Mouse (Mus musculus): ENCODE measurements around the gene Wdfy3. TPM values are rescaled to one million over a fixed set of nuclear protein-coding genes. Genes with fewer than 3 reads are reported as not detected.

The Wdfy3 gene
- polyA plus RNA-seq, 1 experiment from 2014 or later: 9.9 TPM

- 48% methylated on average over 10 of the region's 10 CpGs for WGBS
- H3K4me1 ChIP-seq (ENCODE audit: insufficient read depth, low read depth, low read length): 0 out of 2 replicates have a peak, but pooled peaks cover 2% of the 10 kb centered on the region
- ATAC-seq (no peak), DNase-seq (ENCODE audit: low spot score) (no peak)
- H3K27ac ChIP-seq (ENCODE audit: low read length): no peak overlapping the region
- H3K27me3 ChIP-seq (replicated peaks; ENCODE audit: insufficient read depth, low read length): no peaks in the 10 kb centered on the region
- H3K4me2 ChIP-seq (replicated peaks; ENCODE audit: low read depth, low read length): no peak overlapping the region
- no peaks in the 10 kb centered on the region for H3K9me3 ChIP-seq (ENCODE audit: low read length)
- no peaks in the 10 kb centered on the region for H3K36me3 ChIP-seq (ENCODE audit: insufficient read depth, low read length)
- H3K9ac ChIP-seq (replicated peaks; ENCODE audit: low read depth): no peak overlapping the region
- TF ChIP-seq CTCF (IDR thresholded peaks at IDR 0.05) (no peak), EP300 (IDR thresholded peaks at IDR 0.05) (no peak)
- H3K4me3 ChIP-seq (ENCODE audit: low read depth, low read length): no peak overlapping the region
Measured at GRCm38 (mm10) chr5:101819216-101819615, 250.5 kb downstream of the Wdfy3 start.

GRCm38 (mm10) chr5:101816822-101817221 is 252.9 kb downstream of the Wdfy3 start:
- Histone ChIP-seq H3K27me3 (replicated peaks; ENCODE audit: insufficient read depth, low read length) (no peaks in the 10 kb centered on the region), H3K36me3 (ENCODE audit: insufficient read depth, low read length) (no peaks in the 10 kb centered on the region), H3K9ac (replicated peaks; ENCODE audit: low read depth) (no peak overlapping the region), H3K4me2 (replicated peaks; ENCODE audit: low read depth, low read length) (no peak overlapping the region), H3K27ac (ENCODE audit: low read length) (no peak overlapping the region), H3K9me3 (ENCODE audit: low read length) (no peaks in the 10 kb centered on the region), H3K4me1 (ENCODE audit: insufficient read depth, low read depth, low read length) (no peaks in the 10 kb centered on the region), H3K4me3 (ENCODE audit: low read depth, low read length) (no peak overlapping the region)
- DNase-seq (ENCODE audit: low spot score) (no peak), ATAC-seq (no peak)
- 57% methylated on average over 7 of the region's 7 CpGs for WGBS
- no peak for TF ChIP-seq EP300 (IDR thresholded peaks at IDR 0.05)
- TF ChIP-seq CTCF (IDR thresholded peaks at IDR 0.05): no peak

GRCm38 (mm10) chr5:101811296-101812169 is 258.2 kb downstream of the Wdfy3 start:
- peak; percentile 42 for TF ChIP-seq CTCF (IDR thresholded peaks at IDR 0.05)
- TF ChIP-seq EP300 (IDR thresholded peaks at IDR 0.05): no peak
- no peaks in the 10 kb centered on the region for H3K4me1 ChIP-seq (ENCODE audit: insufficient read depth, low read depth, low read length)
- H3K27ac ChIP-seq (ENCODE audit: low read length): no peak overlapping the region
- DNase-seq (ENCODE audit: low spot score) (no peak), ATAC-seq (no peak)
- no peaks in the 10 kb centered on the region for H3K36me3 ChIP-seq (ENCODE audit: insufficient read depth, low read length)
- H3K9ac ChIP-seq (replicated peaks; ENCODE audit: low read depth): no peak overlapping the region
- H3K27me3 ChIP-seq (replicated peaks; ENCODE audit: insufficient read depth, low read length): no peaks in the 10 kb centered on the region
- 80% methylated on average over 6 of the region's 6 CpGs for WGBS
- H3K4me2 ChIP-seq (replicated peaks; ENCODE audit: low read depth, low read length): no peak overlapping the region
- H3K4me3 ChIP-seq (ENCODE audit: low read depth, low read length): no peak overlapping the region
- no peaks in the 10 kb centered on the region for H3K9me3 ChIP-seq (ENCODE audit: low read length)

GRCm38 (mm10) chr5:101802358-101803022 is 267.2 kb downstream of the Wdfy3 start:
- no peak overlapping the region for H3K4me2 ChIP-seq (replicated peaks; ENCODE audit: low read depth, low read length)
- H3K27me3 ChIP-seq (replicated peaks; ENCODE audit: insufficient read depth, low read length): no peaks in the 10 kb centered on the region
- H3K4me1 ChIP-seq (ENCODE audit: insufficient read depth, low read depth, low read length): 0 out of 2 replicates have a peak, but pooled peaks cover 3% of the 10 kb centered on the region
- H3K27ac ChIP-seq (ENCODE audit: low read length): 0 out of 2 replicates have a peak overlapping the region, but pooled peaks have one; percentile 44
- H3K9ac ChIP-seq (replicated peaks; ENCODE audit: low read depth): no peak overlapping the region
- H3K4me3 ChIP-seq (ENCODE audit: low read depth, low read length): no peak overlapping the region
- WGBS: 43% methylated on average over 9 of the region's 9 CpGs
- DNase-seq (ENCODE audit: low spot score): peak; percentile 86
- peak; percentile 98 for ATAC-seq
- H3K9me3 ChIP-seq (ENCODE audit: low read length): no peaks in the 10 kb centered on the region
- H3K36me3 ChIP-seq (ENCODE audit: insufficient read depth, low read length): no peaks in the 10 kb centered on the region
- TF ChIP-seq CTCF (IDR thresholded peaks at IDR 0.05) (no peak), EP300 (IDR thresholded peaks at IDR 0.05) (peak; percentile 74)

GRCm38 (mm10) chr5:101801891-101802290 is 267.8 kb downstream of the Wdfy3 start:
- H3K4me1 ChIP-seq (ENCODE audit: insufficient read depth, low read depth, low read length): 0 out of 2 replicates have a peak, but pooled peaks cover 3% of the 10 kb centered on the region
- H3K36me3 ChIP-seq (ENCODE audit: insufficient read depth, low read length): no peaks in the 10 kb centered on the region
- no peak for TF ChIP-seq CTCF (IDR thresholded peaks at IDR 0.05)
- no peak overlapping the region for H3K4me3 ChIP-seq (ENCODE audit: low read depth, low read length)
- 0 out of 2 replicates have a peak overlapping the region, but pooled peaks have one; percentile 44 for H3K27ac ChIP-seq (ENCODE audit: low read length)
- H3K27me3 ChIP-seq (replicated peaks; ENCODE audit: insufficient read depth, low read length): no peaks in the 10 kb centered on the region
- H3K4me2 ChIP-seq (replicated peaks; ENCODE audit: low read depth, low read length): no peak overlapping the region
- 44% methylated on average over 2 of the region's 2 CpGs for WGBS
- H3K9ac ChIP-seq (replicated peaks; ENCODE audit: low read depth): no peak overlapping the region
- ATAC-seq (peak; percentile 16), DNase-seq (ENCODE audit: low spot score) (no peak)
- H3K9me3 ChIP-seq (ENCODE audit: low read length): no peaks in the 10 kb centered on the region

- Histone ChIP-seq H3K27ac (ENCODE audit: low read length) (no peak overlapping the region), H3K4me3 (ENCODE audit: low read depth, low read length) (no peak overlapping the region), H3K9ac (replicated peaks; ENCODE audit: low read depth) (no peak overlapping the region), H3K36me3 (ENCODE audit: insufficient read depth, low read length) (no peaks in the 10 kb centered on the region), H3K27me3 (replicated peaks; ENCODE audit: insufficient read depth, low read length) (no peaks in the 10 kb centered on the region), H3K4me2 (replicated peaks; ENCODE audit: low read depth, low read length) (no peak overlapping the region), H3K9me3 (ENCODE audit: low read length) (no peaks in the 10 kb centered on the region), H3K4me1 (ENCODE audit: insufficient read depth, low read depth, low read length) (no peaks in the 10 kb centered on the region)
- no peak for ATAC-seq
- DNase-seq (ENCODE audit: low spot score): no peak
- WGBS: 36% methylated on average over 4 of the region's 4 CpGs
- TF ChIP-seq EP300 (IDR thresholded peaks at IDR 0.05) (no peak), CTCF (IDR thresholded peaks at IDR 0.05) (no peak)
Measured at GRCm38 (mm10) chr5:101792665-101793064, 277.1 kb downstream of the Wdfy3 start.

All from lung, postnatal 0 days (tissue).